Mouse (Mus musculus): ENCODE measurements around the gene Anks3. TPM values are rescaled to one million over a fixed set of nuclear protein-coding genes. Genes with fewer than 3 reads are reported as not detected.

Anks3 gene
- total RNA-seq, 2 experiments from 2014 or later: 12.8 to 16.7 TPM

GRCm38 (mm10) chr16:4912907-4913782 lies 50.9 kb downstream of the Anks3 start:
- TF ChIP-seq CTCF (IDR thresholded peaks at IDR 0.05): no peak
- DNase-seq: no peak
- Histone ChIP-seq H3K27ac (peak overlapping the region; percentile 78), H3K4me3 (peak overlapping the region; percentile 5; the same call in 1 of the 2 replicates)
- intact Hi-C loops (cut with DNase I): loop anchor here (2.0 kb wide), 1 partner anchor 34 kb away; no protein-coding TSS in a partner anchor

- no peak for DNase-seq
- no peak for TF ChIP-seq CTCF (IDR thresholded peaks at IDR 0.05)
- intact Hi-C loops (cut with DNase I): loop anchor here (2.0 kb wide), 1 partner anchor 33 kb away; no protein-coding TSS in a partner anchor
- peak overlapping the region; percentile 78 for H3K27ac ChIP-seq
- no peak overlapping the region for H3K4me3 ChIP-seq
Observed at GRCm38 (mm10) chr16:4912074-4912648, 51.8 kb downstream of the Anks3 start.

- no peak overlapping the region for H3K4me3 ChIP-seq
- intact Hi-C loops (cut with DNase I): no loop called here
- H3K27ac ChIP-seq: no peak overlapping the region
- DNase-seq: no peak
- no peak for TF ChIP-seq CTCF (IDR thresholded peaks at IDR 0.05)
Observed at GRCm38 (mm10) chr16:4910758-4911157, 53.2 kb downstream of the Anks3 start.

- Histone ChIP-seq H3K4me3 (no peak overlapping the region), H3K27ac (no peak overlapping the region)
- intact Hi-C loops (cut with DNase I): no loop called here
- no peak for DNase-seq
- TF ChIP-seq CTCF (IDR thresholded peaks at IDR 0.05): peak; percentile 60
Observed at GRCm38 (mm10) chr16:4909745-4910144, 54.3 kb downstream of the Anks3 start.

- intact Hi-C loops (cut with DNase I): no loop called here
- DNase-seq: no peak
- H3K4me3 ChIP-seq: no peak overlapping the region
- TF ChIP-seq CTCF (IDR thresholded peaks at IDR 0.05): no peak
- peak overlapping the region; percentile 38; the same call in 1 of the 2 replicates for H3K27ac ChIP-seq
Observed at GRCm38 (mm10) chr16:4907972-4908371, 56.0 kb downstream of the Anks3 start.

- H3K4me3 ChIP-seq: no peak overlapping the region
- TF ChIP-seq CTCF (IDR thresholded peaks at IDR 0.05): no peak
- intact Hi-C loops (cut with DNase I): no loop called here
- DNase-seq: peak; percentile 52
- peak overlapping the region; percentile 38; the same call in 1 of the 2 replicates for H3K27ac ChIP-seq
Observed at GRCm38 (mm10) chr16:4907386-4907785, 56.6 kb downstream of the Anks3 start.

GRCm38 (mm10) chr16:4906559-4906958 lies 57.4 kb downstream of the Anks3 start:
- Histone ChIP-seq H3K27ac (peak overlapping the region; percentile 81; the same call in 1 of the 2 replicates), H3K4me3 (no peak overlapping the region)
- intact Hi-C loops (cut with DNase I): no loop called here
- no peak for TF ChIP-seq CTCF (IDR thresholded peaks at IDR 0.05)
- no peak for DNase-seq

- H3K27ac ChIP-seq: peak overlapping the region; percentile 81
- no peak for TF ChIP-seq CTCF (IDR thresholded peaks at IDR 0.05)
- peak; percentile 38 for DNase-seq
- no peak overlapping the region for H3K4me3 ChIP-seq
- intact Hi-C loops (cut with DNase I): no loop called here
Observed at GRCm38 (mm10) chr16:4905591-4905990, 58.4 kb downstream of the Anks3 start.

GRCm38 (mm10) chr16:4904878-4905277 lies 59.1 kb downstream of the Anks3 start:
- intact Hi-C loops (cut with DNase I): no loop called here
- H3K4me3 ChIP-seq: no peak overlapping the region
- no peak for TF ChIP-seq CTCF (IDR thresholded peaks at IDR 0.05)
- peak overlapping the region; percentile 81 for H3K27ac ChIP-seq
- no peak for DNase-seq

GRCm38 (mm10) chr16:4903491-4904102 lies 60.4 kb downstream of the Anks3 start:
- no peak for TF ChIP-seq CTCF (IDR thresholded peaks at IDR 0.05)
- intact Hi-C loops (cut with DNase I): loop anchor here (2.0 kb wide), 1 partner anchor 17 kb away; the partner anchor contains the start of gene Mgrn1
- Histone ChIP-seq H3K27ac (peak overlapping the region; percentile 81), H3K4me3 (no peak overlapping the region)
- peak; percentile 66 for DNase-seq

- no peak for DNase-seq
- no peak for TF ChIP-seq CTCF (IDR thresholded peaks at IDR 0.05)
- intact Hi-C loops (cut with DNase I): loop anchor here (2.0 kb wide), 1 partner anchor 16 kb away; the partner anchor contains the start of gene Mgrn1
- H3K4me3 ChIP-seq: no peak overlapping the region
- peak overlapping the region; percentile 81 for H3K27ac ChIP-seq
Observed at GRCm38 (mm10) chr16:4902390-4902789, 61.6 kb downstream of the Anks3 start.

- intact Hi-C loops (cut with DNase I): no loop called here
Observed at GRCm38 (mm10) chr16:4901167-4901566, 62.8 kb downstream of the Anks3 start.

GRCm38 (mm10) chr16:4899711-4900110 lies 64.3 kb downstream of the Anks3 start:
- H3K27ac ChIP-seq: no peak overlapping the region
- no peak overlapping the region for H3K4me3 ChIP-seq
- no peak for TF ChIP-seq CTCF (IDR thresholded peaks at IDR 0.05)
- intact Hi-C loops (cut with DNase I): no loop called here
- DNase-seq: no peak

More at GRCm38 (mm10) chr16:4901167-4901566, 62.8 kb downstream of the Anks3 start:
- TF ChIP-seq CTCF (IDR thresholded peaks at IDR 0.05): no peak
- DNase-seq: no peak
- H3K27ac ChIP-seq: no peak overlapping the region
- H3K4me3 ChIP-seq: no peak overlapping the region

Data from gastrocnemius, adult 2 months (tissue).